Mouse (Mus musculus) adrenal gland, adult 18-20 months (tissue): ENCODE measurements around the gene Sec31b. TPM values are rescaled to one million over a fixed set of nuclear protein-coding genes. Genes with fewer than 3 reads are reported as not detected.
A peak's percentile ranks its signal among the peaks of the same experiment; 100 is the strongest.

Source experiments
- DNase-seq, 2 experiments: peaks; one replicate each; pipeline ENCODE4 v3.0.0; 2021 to 2022; ENCODE audit warnings: low spot score in 2 of 2
- total RNA-seq, 2 experiments: library from RNA; stranded (reverse); gene quantifications; 1 replicate in 1 of 2; 2 replicates in 1 of 2; pipeline ENCODE4 v1.2.3; 2021

Gene Sec31b
- total RNA-seq, 2 experiments from 2014 or later, result 5.0 to 5.2 TPM

- DNase-seq, result no peak
Measured at GRCm38 (mm10) chr19:44537416-44537815, 8.2 kb downstream of the Sec31b start.

- DNase-seq, result no peak
Measured at GRCm38 (mm10) chr19:44535376-44535775, 10.3 kb downstream of the Sec31b start.

- DNase-seq, result no peak
Measured at GRCm38 (mm10) chr19:44530018-44530417, 15.6 kb downstream of the Sec31b start.

GRCm38 (mm10) chr19:44525551-44526205 lies 20.0 kb downstream of the Sec31b start:
- DNase-seq, result no peak

- DNase-seq, result no peak
Measured at GRCm38 (mm10) chr19:44519152-44519551, 26.5 kb downstream of the Sec31b start.

- no peak for DNase-seq
Measured at GRCm38 (mm10) chr19:44517996-44518768, 27.5 kb downstream of the Sec31b start.

- DNase-seq, result no peak
Measured at GRCm38 (mm10) chr19:44515769-44516168, 29.9 kb downstream of the Sec31b start.

- DNase-seq, result no peak
Measured at GRCm38 (mm10) chr19:44514521-44515451, 30.9 kb downstream of the Sec31b start.

GRCm38 (mm10) chr19:44513921-44514482 lies 31.7 kb downstream of the Sec31b start:
- DNase-seq, result no peak

- DNase-seq, result no peak
Measured at GRCm38 (mm10) chr19:44513054-44513833, 32.4 kb downstream of the Sec31b start.

- no peak for DNase-seq
Measured at GRCm38 (mm10) chr19:44512601-44513000, 33.1 kb downstream of the Sec31b start.

GRCm38 (mm10) chr19:44511451-44512231 lies 34.0 kb downstream of the Sec31b start:
- peak in 1 of 2 experiments; percentile 48 for DNase-seq

- DNase-seq, result no peak
Measured at GRCm38 (mm10) chr19:44510534-44511175, 35.0 kb downstream of the Sec31b start.

GRCm38 (mm10) chr19:44502741-44503140 lies 42.9 kb downstream of the Sec31b start:
- DNase-seq, result no peak

GRCm38 (mm10) chr19:44501925-44502324 lies 43.7 kb downstream of the Sec31b start:
- DNase-seq, result no peak

- DNase-seq, result no peak
Measured at GRCm38 (mm10) chr19:44500240-44500639, 45.4 kb downstream of the Sec31b start.

GRCm38 (mm10) chr19:44498936-44499335 lies 46.7 kb downstream of the Sec31b start:
- DNase-seq, result no peak

- no peak for DNase-seq
Measured at GRCm38 (mm10) chr19:44496941-44497340, 48.7 kb downstream of the Sec31b start.

GRCm38 (mm10) chr19:44496511-44496910 lies 49.2 kb downstream of the Sec31b start:
- DNase-seq, result no peak
